Mouse (Mus musculus): ENCODE measurements around the gene Agbl3.

The Agbl3 gene

GRCm38 (mm10) chr6:34874101-34874921 is 94.1 kb downstream of the Agbl3 start:
- no peak for DNase-seq (ENCODE audit: low spot score)

- DNase-seq (ENCODE audit: low spot score), result peak; percentile 75
These were observed 95.1 kb downstream of the Agbl3 start for GRCm38 (mm10) chr6:34875268-34875761.

GRCm38 (mm10) chr6:34875966-34876834 is 96.0 kb downstream of the Agbl3 start:
- peak; percentile 83 for DNase-seq (ENCODE audit: low spot score)

GRCm38 (mm10) chr6:34876835-34877156 is 96.6 kb downstream of the Agbl3 start:
- DNase-seq (ENCODE audit: low spot score), result no peak

- peak; percentile 95 for DNase-seq (ENCODE audit: low spot score)
These were observed 97.5 kb downstream of the Agbl3 start, which contains the start of gene Cyren for GRCm38 (mm10) chr6:34877509-34878321. Gene Cyren, minus strand, starts transcription at chr6:34878060.

- DNase-seq (ENCODE audit: low spot score), result no peak
These were observed 99.0 kb downstream of the Agbl3 start for GRCm38 (mm10) chr6:34879101-34879740.

GRCm38 (mm10) chr6:34879911-34880475 is 99.8 kb downstream of the Agbl3 start:
- peak; percentile 40 for DNase-seq (ENCODE audit: low spot score)

GRCm38 (mm10) chr6:34884724-34885123 is 104.5 kb downstream of the Agbl3 start:
- DNase-seq (ENCODE audit: low spot score), result no peak

GRCm38 (mm10) chr6:34887131-34887850 is 107.1 kb downstream of the Agbl3 start:
- DNase-seq (ENCODE audit: low spot score), result no peak

- no peak for DNase-seq (ENCODE audit: low spot score)
These were observed 109.0 kb downstream of the Agbl3 start for GRCm38 (mm10) chr6:34889185-34889584.

GRCm38 (mm10) chr6:34895569-34895968 is 115.3 kb downstream of the Agbl3 start:
- DNase-seq (ENCODE audit: low spot score), result no peak

- no peak for DNase-seq (ENCODE audit: low spot score)
These were observed 116.0 kb downstream of the Agbl3 start for GRCm38 (mm10) chr6:34896168-34896780.

GRCm38 (mm10) chr6:34899127-34899526 is 118.9 kb downstream of the Agbl3 start:
- no peak for DNase-seq (ENCODE audit: low spot score)

- DNase-seq (ENCODE audit: low spot score), result no peak
These were observed 120.8 kb downstream of the Agbl3 start for GRCm38 (mm10) chr6:34900990-34901389.

GRCm38 (mm10) chr6:34901911-34902444 is 121.7 kb downstream of the Agbl3 start:
- peak; percentile 11 for DNase-seq (ENCODE audit: low spot score)

GRCm38 (mm10) chr6:34902578-34902977 is 122.3 kb downstream of the Agbl3 start:
- DNase-seq (ENCODE audit: low spot score), result no peak

- no peak for DNase-seq (ENCODE audit: low spot score)
These were observed 123.2 kb downstream of the Agbl3 start for GRCm38 (mm10) chr6:34903441-34903840.

GRCm38 (mm10) chr6:34903851-34904250 is 123.6 kb downstream of the Agbl3 start:
- DNase-seq (ENCODE audit: low spot score), result no peak

GRCm38 (mm10) chr6:34904361-34904760 is 124.1 kb downstream of the Agbl3 start:
- no peak for DNase-seq (ENCODE audit: low spot score)

- no peak for DNase-seq (ENCODE audit: low spot score)
These were observed 125.9 kb downstream of the Agbl3 start for GRCm38 (mm10) chr6:34906125-34906524.

Data from T-cell, adult 2 months (primary cell).